Mouse (Mus musculus) heart, embryonic 15.5 days (tissue): ENCODE results near the gene Aarsd1. TPM values are rescaled to one million over a fixed set of nuclear protein-coding genes. Genes with fewer than 3 reads are reported as not detected.
"Not testable (repeated sequence)": the region's sequence is repeated elsewhere in the genome, so short reads cannot be mapped to it uniquely, and the experiment has no call there.

Source experiments
- ATAC-seq: fragments of 200-750 bp; cut with Nextera tagmentation; replicated peaks from 2 replicates; pipeline ENCODE4 v1.8.0; 2017; ENCODE audit warnings: low read depth, moderate TSS enrichment; ENCODE audit not compliant: insufficient number of reproducible peaks, insufficient read depth, low FRiP score
- H3K27ac ChIP-seq: fragments of 300-500 bp; sonication (generic); 2 replicates; pipeline ENCODE4 v1.5.1; 2015; ENCODE audit warnings: mild to moderate bottlenecking, inconsistent platforms
- H3K27me3 ChIP-seq: fragments of 300-500 bp; sonication (generic); 2 replicates; pipeline ENCODE4 v1.6.1; 2015; ENCODE audit warnings: inconsistent platforms
- H3K36me3 ChIP-seq: fragments of 300-500 bp; sonication (generic); 2 replicates; pipeline ENCODE4 v1.6.1; 2015; ENCODE audit warnings: mild to moderate bottlenecking, inconsistent platforms
- H3K4me1 ChIP-seq: fragments of 300-500 bp; sonication (generic); replicated peaks from 2 replicates; pipeline ENCODE4 v1.6.1; 2015; ENCODE audit warnings: inconsistent platforms
- H3K4me2 ChIP-seq: fragments of 300-500 bp; sonication (generic); 2 replicates; pipeline ENCODE4 v1.6.1; 2015; ENCODE audit warnings: inconsistent platforms, mild to moderate bottlenecking, moderate library complexity
- H3K4me3 ChIP-seq: fragments of 300-500 bp; sonication (generic); 2 replicates; pipeline ENCODE4 v1.5.1; 2015; ENCODE audit warnings: mild to moderate bottlenecking, inconsistent platforms
- H3K9ac ChIP-seq: fragments of 300-500 bp; sonication (generic); 2 replicates; pipeline ENCODE4 v1.6.1; 2015; ENCODE audit warnings: mild to moderate bottlenecking, inconsistent platforms
- H3K9me3 ChIP-seq: fragments of 300-500 bp; sonication (generic); replicated peaks from 2 replicates; pipeline ENCODE4 v1.6.1; 2016; ENCODE audit warnings: inconsistent platforms
- WGBS: fragments of 180-500 bp; shearing (Covaris S2); methylation state at CpG from one replicate; pipeline ENCODE4 v1.1.7; 2015; ENCODE audit warnings: mixed read lengths; 5-methylcytosine and 5-hydroxymethylcytosine counted together
- polyA plus RNA-seq: library from polyadenylated mRNA; unstranded; fragments of >200 nt; fragmentation: Nextera tagmentation; extraction: Ambion mirVana; gene quantifications from 2 replicates; pipeline ENCODE4 v1.2.1, GENCODE M21; 2015

The Aarsd1 gene
- polyA plus RNA-seq, 1 experiment from 2014 or later, result 36.9 TPM

GRCm38 (mm10) chr11:101442760-101443159 lies 25.3 kb upstream of the Aarsd1 start:
- Histone ChIP-seq H3K4me1 (peaks cover 19% of the 10 kb centered on the region), H3K27ac (peak overlapping the region; percentile 88), H3K9ac (peak overlapping the region; percentile 94), H3K4me2 (peak overlapping the region; percentile 74), H3K27me3 (no peaks in the 10 kb centered on the region), H3K9me3 (no peaks in the 10 kb centered on the region), H3K36me3 (peaks cover 20% of the 10 kb centered on the region), H3K4me3 (peak overlapping the region; percentile 91)
- under 1% methylated on average over 14 of the region's 14 CpGs for WGBS
- ATAC-seq, result no peak

- Histone ChIP-seq H3K27me3 (no peaks in the 10 kb centered on the region), H3K4me1 (peaks cover 19% of the 10 kb centered on the region), H3K9me3 (no peaks in the 10 kb centered on the region), H3K36me3 (peaks cover 20% of the 10 kb centered on the region), H3K9ac (peak within 1 kb of the TSS; percentile 94), H3K4me2 (peak within 1 kb of the TSS; percentile 74), H3K27ac (peak within 1 kb of the TSS; percentile 88), H3K4me3 (peak within 1 kb of the TSS; percentile 91)
- ATAC-seq, result peak; percentile 99
- WGBS, result under 1% methylated on average over 42 of the region's 42 CpGs
Observed at GRCm38 (mm10) chr11:101442127-101442693, 24.8 kb upstream of the Aarsd1 start, which contains the start of gene Rpl27. TSS of gene Rpl27 (plus strand) at chr11:101442298.

GRCm38 (mm10) chr11:101441450-101442126 lies 24.2 kb upstream of the Aarsd1 start:
- H3K9ac ChIP-seq, H3K27ac ChIP-seq, ATAC-seq, H3K9me3 ChIP-seq, H3K27me3 ChIP-seq: not testable (repeated sequence)
- peaks cover 20% of the 10 kb centered on the region for H3K36me3 ChIP-seq
- H3K4me3 ChIP-seq, result peak overlapping the region; percentile 91
- peaks cover 19% of the 10 kb centered on the region for H3K4me1 ChIP-seq
- WGBS, result 38% methylated on average over 15 of the region's 15 CpGs
- peak overlapping the region; percentile 61 for H3K4me2 ChIP-seq

GRCm38 (mm10) chr11:101438006-101438405 lies 20.6 kb upstream of the Aarsd1 start:
- H3K27ac ChIP-seq, H3K9me3 ChIP-seq, H3K9ac ChIP-seq, H3K4me1 ChIP-seq, H3K4me2 ChIP-seq, H3K4me3 ChIP-seq, H3K27me3 ChIP-seq, ATAC-seq: not testable (repeated sequence)
- 54% methylated on average over 3 of the region's 3 CpGs for WGBS
- peaks cover 23% of the 10 kb centered on the region for H3K36me3 ChIP-seq

GRCm38 (mm10) chr11:101436916-101437315 lies 19.5 kb upstream of the Aarsd1 start:
- H3K36me3 ChIP-seq, result peaks cover 30% of the 10 kb centered on the region
- no peaks in the 10 kb centered on the region for H3K4me1 ChIP-seq
- no peak for ATAC-seq
- no peak overlapping the region for H3K27ac ChIP-seq
- no peak overlapping the region for H3K4me3 ChIP-seq
- H3K9me3 ChIP-seq, result no peaks in the 10 kb centered on the region
- WGBS, result 82% methylated on average over 4 of the region's 4 CpGs
- no peak overlapping the region for H3K4me2 ChIP-seq
- H3K9ac ChIP-seq, result no peak overlapping the region
- H3K27me3 ChIP-seq, result no peaks in the 10 kb centered on the region

- no peak overlapping the region for H3K4me2 ChIP-seq
- H3K9ac ChIP-seq, result no peak overlapping the region
- no peak overlapping the region for H3K27ac ChIP-seq
- ATAC-seq, result no peak
- H3K4me3 ChIP-seq, result no peak overlapping the region
- no peaks in the 10 kb centered on the region for H3K9me3 ChIP-seq
- no peaks in the 10 kb centered on the region for H3K4me1 ChIP-seq
- WGBS, result 78% methylated on average over 4 of the region's 4 CpGs
- peaks cover 41% of the 10 kb centered on the region for H3K36me3 ChIP-seq
- no peaks in the 10 kb centered on the region for H3K27me3 ChIP-seq
Observed at GRCm38 (mm10) chr11:101435831-101436230, 18.4 kb upstream of the Aarsd1 start.

GRCm38 (mm10) chr11:101433396-101433795 lies 16.0 kb upstream of the Aarsd1 start:
- Histone ChIP-seq H3K27me3 (no peaks in the 10 kb centered on the region), H3K9ac (no peak overlapping the region), H3K9me3 (no peaks in the 10 kb centered on the region), H3K4me2 (no peak overlapping the region), H3K36me3 (peaks cover 58% of the 10 kb centered on the region), H3K4me1 (no peaks in the 10 kb centered on the region), H3K4me3 (no peak overlapping the region), H3K27ac (no peak overlapping the region)
- ATAC-seq, result no peak
- WGBS, result 82% methylated on average over 13 of the region's 13 CpGs

GRCm38 (mm10) chr11:101431327-101431726 lies 13.9 kb upstream of the Aarsd1 start:
- no peak for ATAC-seq
- Histone ChIP-seq H3K4me1 (peaks cover 6% of the 10 kb centered on the region), H3K27ac (no peak overlapping the region), H3K36me3 (peaks cover 58% of the 10 kb centered on the region), H3K4me2 (no peak overlapping the region), H3K4me3 (no peak overlapping the region), H3K9ac (no peak overlapping the region), H3K27me3 (no peaks in the 10 kb centered on the region), H3K9me3 (no peaks in the 10 kb centered on the region)
- WGBS, result 89% methylated on average over 9 of the region's 9 CpGs

- H3K9me3 ChIP-seq, result no peaks in the 10 kb centered on the region
- H3K27ac ChIP-seq, result no peak overlapping the region
- peak overlapping the region; percentile 98 for H3K4me3 ChIP-seq
- no peak for ATAC-seq
- H3K27me3 ChIP-seq, result no peaks in the 10 kb centered on the region
- WGBS, result 56% methylated on average over 8 of the region's 8 CpGs
- peaks cover 23% of the 10 kb centered on the region for H3K4me1 ChIP-seq
- peak overlapping the region; percentile 91 for H3K9ac ChIP-seq
- H3K36me3 ChIP-seq, result peaks cover 25% of the 10 kb centered on the region
- peak overlapping the region; percentile 83 for H3K4me2 ChIP-seq
Observed at GRCm38 (mm10) chr11:101426165-101426564, 8.8 kb upstream of the Aarsd1 start.

- Histone ChIP-seq H3K27me3 (no peaks in the 10 kb centered on the region), H3K27ac (peak within 1 kb of the TSS; percentile 97), H3K4me2 (peak within 1 kb of the TSS; percentile 83), H3K4me3 (peak within 1 kb of the TSS; percentile 98), H3K4me1 (peaks cover 23% of the 10 kb centered on the region), H3K9me3 (no peaks in the 10 kb centered on the region), H3K9ac (peak within 1 kb of the TSS; percentile 91), H3K36me3 (peaks cover 18% of the 10 kb centered on the region)
- peak; percentile 88 for ATAC-seq
- WGBS, result under 1% methylated on average over 81 of the region's 81 CpGs
Observed at GRCm38 (mm10) chr11:101424925-101425813, 7.8 kb upstream of the Aarsd1 start, which contains the start of the genes Rundc1 and Ptges3l. TSS of gene Rundc1 (plus strand) at chr11:101425085. TSS of gene Ptges3l (minus strand) at chr11:101425333.
